Mouse (Mus musculus): ENCODE data around the gene Tmem63b. TPM values are rescaled to one million over a fixed set of nuclear protein-coding genes. Genes with fewer than 3 reads are reported as not detected.

The Tmem63b gene
- polyA plus RNA-seq, 1 experiment from 2014 or later = 9.7 TPM

DNA sequence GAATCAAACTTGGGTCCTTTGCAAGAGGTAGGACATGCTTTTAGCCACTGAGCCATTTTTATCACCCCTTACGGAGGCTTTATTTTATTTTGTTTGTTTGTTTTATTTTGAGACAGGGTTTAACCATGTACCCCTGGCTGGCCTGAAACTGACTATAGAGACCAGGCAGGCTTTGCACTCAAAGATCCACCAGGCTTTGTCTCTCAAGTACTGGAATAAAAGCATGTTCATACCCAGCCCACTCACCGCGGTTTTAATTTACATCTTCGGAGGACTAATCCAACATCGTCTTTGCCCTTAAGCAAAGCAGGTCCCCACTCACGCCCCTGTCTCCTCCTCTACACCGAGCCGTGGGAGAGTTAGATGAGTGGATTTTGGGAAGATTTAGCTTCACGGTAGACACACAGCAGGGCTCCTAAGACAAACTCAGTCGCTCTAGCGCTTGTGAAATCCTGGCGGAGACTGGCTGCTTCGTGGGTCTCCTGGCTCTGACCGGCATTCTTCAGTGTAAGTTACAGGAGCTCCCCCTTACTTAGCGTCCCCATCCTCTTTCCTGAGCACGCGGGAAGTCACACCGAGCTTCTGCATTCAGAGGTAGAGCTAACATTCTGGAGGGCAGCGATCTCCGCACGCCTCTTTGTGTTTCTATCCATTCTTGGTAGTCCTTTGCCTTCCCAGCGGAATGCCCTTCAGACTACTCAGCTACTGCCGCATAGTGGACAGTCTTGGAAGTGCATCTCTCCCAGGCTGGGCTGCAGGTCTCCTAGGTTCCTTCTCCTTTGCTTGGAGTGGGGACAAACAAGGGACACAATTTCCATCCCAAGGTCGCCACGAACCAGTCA lies 37.2 kb upstream of the Tmem63b start:
- H3K4me3 ChIP-seq (ENCODE audit: inconsistent target) = no peak overlapping the region; the same call in 1 of the 2 replicates

DNA sequence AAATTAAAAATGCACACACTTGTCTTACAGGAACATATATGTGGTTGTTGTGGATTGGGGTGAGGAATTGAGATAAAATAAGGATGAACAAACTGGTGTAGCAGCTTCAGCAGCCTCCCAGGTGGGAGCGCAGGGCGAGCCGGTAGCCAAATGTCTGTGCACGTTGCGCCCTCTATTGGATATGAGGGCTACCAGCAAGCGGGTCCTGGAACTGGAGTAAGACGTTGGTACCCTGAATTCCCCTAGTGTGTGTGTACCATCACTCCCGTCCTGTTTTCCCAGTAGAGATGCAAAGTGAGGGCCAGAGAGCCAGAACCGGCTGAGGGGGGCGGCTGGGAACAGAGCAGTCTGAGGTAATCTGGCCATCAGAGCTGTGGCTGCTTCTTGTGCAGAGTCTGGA lies 31.6 kb upstream of the Tmem63b start:
- WGBS (ENCODE audit: missing documents) = 3% methylated on average over 10 of the region's 10 CpGs
- Histone ChIP-seq H3K4me3 (ENCODE audit: inconsistent target) (no peak overlapping the region), H3K79me2 (ENCODE audit: inconsistent target) (no peaks in the 10 kb centered on the region), H3K27ac (no peak overlapping the region), H3K36me3 (ENCODE audit: inconsistent target) (no peaks in the 10 kb centered on the region)

More for the DNA sequence above, 37.2 kb upstream of the Tmem63b start:
- Histone ChIP-seq H3K79me2 (ENCODE audit: inconsistent target) (no peaks in the 10 kb centered on the region), H3K27ac (no peak overlapping the region), H3K36me3 (ENCODE audit: inconsistent target) (no peaks in the 10 kb centered on the region)
- WGBS (ENCODE audit: missing documents) = 9% methylated on average over 25 of the region's 25 CpGs

DNA sequence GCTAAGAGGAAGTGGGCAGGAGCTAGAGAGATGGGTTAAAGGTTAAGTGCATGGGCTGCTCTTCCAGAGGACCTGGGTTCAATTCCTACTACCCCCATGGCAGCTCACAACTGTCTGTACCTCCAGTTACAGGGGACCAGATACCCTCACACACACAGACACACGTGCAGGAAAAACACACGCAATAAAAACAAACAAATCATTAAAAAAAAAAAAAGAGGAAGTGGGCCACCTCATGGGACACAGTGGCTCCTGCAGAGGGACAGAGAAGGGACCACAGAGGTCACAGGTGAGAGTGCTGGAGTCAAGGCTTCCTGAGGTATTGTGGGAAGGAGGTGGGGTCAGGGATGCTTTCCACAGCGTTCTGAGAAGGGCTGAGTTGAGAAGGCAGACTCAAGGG lies 24.8 kb upstream of the Tmem63b start:
- Histone ChIP-seq H3K27ac (no peak overlapping the region), H3K4me3 (ENCODE audit: inconsistent target) (no peak overlapping the region), H3K79me2 (ENCODE audit: inconsistent target) (no peaks in the 10 kb centered on the region), H3K36me3 (ENCODE audit: inconsistent target) (no peaks in the 10 kb centered on the region)
- 26% methylated on average over 2 of the region's 3 CpGs for WGBS (ENCODE audit: missing documents)

DNA sequence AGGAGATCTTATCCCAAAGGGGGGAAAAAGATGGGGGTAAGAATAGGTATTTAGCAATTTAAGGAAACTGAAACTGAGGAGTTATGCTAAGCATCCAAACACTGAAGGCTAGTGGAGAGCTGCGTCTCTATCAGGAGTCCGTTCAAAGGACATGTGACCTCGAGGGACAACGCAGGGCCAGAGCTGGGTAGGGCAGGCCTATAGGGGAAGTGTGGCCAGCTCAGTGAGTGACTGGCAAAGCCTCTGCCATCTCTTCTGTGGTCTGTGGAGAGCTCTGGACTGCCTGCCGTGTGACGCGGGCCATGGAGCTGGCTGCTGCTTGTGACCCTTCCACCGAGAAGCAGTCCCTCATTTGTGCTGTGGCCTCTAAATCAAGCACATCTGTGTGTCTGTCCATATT lies 23.7 kb upstream of the Tmem63b start:
- Histone ChIP-seq H3K36me3 (ENCODE audit: inconsistent target) (no peaks in the 10 kb centered on the region), H3K79me2 (ENCODE audit: inconsistent target) (no peaks in the 10 kb centered on the region), H3K4me3 (ENCODE audit: inconsistent target) (no peak overlapping the region), H3K27ac (no peak overlapping the region)
- WGBS (ENCODE audit: missing documents) = 29% methylated on average over 8 of the region's 8 CpGs

DNA sequence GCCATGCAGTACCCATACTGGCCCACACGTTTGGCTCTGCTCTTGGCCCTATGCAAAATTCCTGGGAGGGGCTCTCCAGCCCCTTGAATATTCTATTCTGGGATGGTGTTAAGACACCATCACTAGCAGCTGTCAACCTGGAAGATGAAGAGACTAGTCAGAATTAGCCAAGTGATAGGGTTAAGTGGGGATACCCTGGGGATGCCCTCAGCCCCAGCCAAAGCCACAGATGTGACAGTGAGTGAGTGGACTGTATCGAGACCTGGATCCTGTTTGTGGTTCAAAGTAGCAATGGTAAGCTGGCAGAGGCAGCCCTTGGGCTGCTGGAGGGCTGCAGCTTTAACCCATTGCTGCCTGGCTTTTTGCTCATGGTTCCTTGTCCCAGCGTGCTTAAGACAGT lies 23.1 kb upstream of the Tmem63b start:
- H3K4me3 ChIP-seq (ENCODE audit: inconsistent target) = no peak overlapping the region
- no peak overlapping the region for H3K27ac ChIP-seq
- H3K79me2 ChIP-seq (ENCODE audit: inconsistent target) = no peaks in the 10 kb centered on the region
- H3K36me3 ChIP-seq (ENCODE audit: inconsistent target) = no peaks in the 10 kb centered on the region
- WGBS (ENCODE audit: missing documents) = 53% methylated on average over 3 of the region's 3 CpGs

DNA sequence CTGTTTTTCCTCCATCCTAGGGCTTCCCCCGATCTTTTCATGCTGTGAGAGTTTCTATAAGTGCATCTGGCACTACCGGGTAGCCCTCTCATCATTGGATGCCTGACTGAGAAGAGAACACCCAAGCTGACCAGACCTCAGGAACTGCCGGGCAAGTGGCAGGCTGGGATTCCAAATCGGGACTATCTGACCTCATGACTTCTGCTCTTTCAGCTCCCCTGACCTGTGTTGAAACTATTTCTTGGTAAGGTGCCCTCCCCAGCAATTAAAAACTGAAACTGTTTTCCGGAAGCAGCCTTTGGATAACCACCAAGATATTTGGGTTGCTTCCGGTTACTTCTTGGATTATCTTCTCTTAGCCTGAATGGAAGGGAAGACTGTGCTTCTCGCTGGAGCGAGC lies 21.5 kb upstream of the Tmem63b start:
- no peaks in the 10 kb centered on the region for H3K36me3 ChIP-seq (ENCODE audit: inconsistent target)
- no peak overlapping the region for H3K27ac ChIP-seq
- no peaks in the 10 kb centered on the region for H3K79me2 ChIP-seq (ENCODE audit: inconsistent target)
- 83% methylated on average over 8 of the region's 8 CpGs for WGBS (ENCODE audit: missing documents)
- no peak overlapping the region for H3K4me3 ChIP-seq (ENCODE audit: inconsistent target)

DNA sequence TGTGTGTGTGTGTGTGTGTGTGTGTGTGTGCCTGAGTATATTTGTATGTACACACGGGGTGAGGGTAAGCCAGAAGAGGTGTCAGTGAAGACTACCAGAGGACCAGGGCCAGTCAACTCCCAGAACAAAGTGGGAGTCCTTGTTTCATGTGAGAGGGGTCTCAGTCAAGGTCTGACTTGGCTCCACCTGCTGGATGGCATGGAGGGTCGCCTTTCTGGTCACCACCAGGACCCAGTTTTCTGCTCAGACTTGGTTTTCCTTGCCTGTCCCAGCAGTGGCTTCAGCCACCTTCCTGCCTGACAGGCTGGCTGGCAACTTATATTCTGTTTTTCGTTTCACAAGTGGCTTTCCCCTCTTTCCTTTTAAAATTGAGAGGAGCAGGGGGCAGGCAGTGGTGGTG lies 20.7 kb upstream of the Tmem63b start:
- Histone ChIP-seq H3K4me3 (ENCODE audit: inconsistent target) (no peak overlapping the region), H3K79me2 (ENCODE audit: inconsistent target) (no peaks in the 10 kb centered on the region), H3K36me3 (ENCODE audit: inconsistent target) (no peaks in the 10 kb centered on the region), H3K27ac (no peak overlapping the region)
- WGBS (ENCODE audit: missing documents) = 34% methylated on average over 3 of the region's 3 CpGs

DNA sequence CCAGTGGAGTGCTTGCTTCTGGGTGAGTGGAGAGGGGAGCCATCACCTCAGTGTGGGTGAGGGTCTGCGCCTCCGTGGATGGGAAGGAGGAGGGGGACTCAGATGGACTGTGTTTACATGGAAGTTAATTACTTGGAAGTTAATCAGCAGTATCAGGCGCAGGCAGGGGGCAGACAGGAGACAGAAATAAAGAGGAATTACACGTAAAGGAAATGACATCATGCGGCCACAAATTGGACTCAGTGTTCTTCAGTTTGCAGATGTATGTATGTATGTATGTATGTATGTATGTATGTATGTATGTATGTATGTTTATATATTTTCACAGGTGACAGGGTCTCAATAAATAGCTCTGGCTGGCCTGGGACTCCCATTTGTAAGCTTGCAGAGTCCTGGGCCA lies 20.1 kb upstream of the Tmem63b start:
- Histone ChIP-seq H3K27ac (no peak overlapping the region), H3K36me3 (ENCODE audit: inconsistent target) (no peaks in the 10 kb centered on the region), H3K79me2 (ENCODE audit: inconsistent target) (no peaks in the 10 kb centered on the region), H3K4me3 (ENCODE audit: inconsistent target) (no peak overlapping the region)
- WGBS (ENCODE audit: missing documents) = 17% methylated on average over 5 of the region's 5 CpGs

DNA sequence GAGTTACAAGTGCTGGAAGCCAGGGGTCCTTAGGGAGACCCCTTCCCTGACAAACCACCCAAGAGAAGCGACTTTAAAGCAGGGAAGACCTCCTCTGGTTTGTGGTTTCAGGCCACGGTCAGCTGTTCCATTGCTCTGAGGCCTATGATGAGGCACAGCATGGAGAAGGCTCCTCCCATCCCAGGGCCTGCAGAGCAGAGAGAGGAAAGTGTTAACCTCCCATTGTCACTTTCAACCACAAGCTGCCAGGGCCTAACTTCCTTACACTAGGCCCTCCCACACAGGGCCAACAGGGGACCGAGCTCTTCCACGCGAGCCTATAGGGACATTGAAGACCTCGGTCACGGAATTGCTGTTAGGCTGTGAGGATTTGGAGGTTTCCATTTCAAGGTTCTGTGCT lies 16.5 kb upstream of the Tmem63b start:
- Histone ChIP-seq H3K36me3 (ENCODE audit: inconsistent target) (0 out of 2 replicates have a peak, but pooled peaks cover 4% of the 10 kb centered on the region), H3K79me2 (ENCODE audit: inconsistent target) (no peaks in the 10 kb centered on the region), H3K27ac (peak overlapping the region; percentile 31), H3K4me3 (ENCODE audit: inconsistent target) (peak overlapping the region; percentile 20; the same call in 1 of the 2 replicates)
- WGBS (ENCODE audit: missing documents) = 9% methylated on average over 7 of the region's 7 CpGs

DNA sequence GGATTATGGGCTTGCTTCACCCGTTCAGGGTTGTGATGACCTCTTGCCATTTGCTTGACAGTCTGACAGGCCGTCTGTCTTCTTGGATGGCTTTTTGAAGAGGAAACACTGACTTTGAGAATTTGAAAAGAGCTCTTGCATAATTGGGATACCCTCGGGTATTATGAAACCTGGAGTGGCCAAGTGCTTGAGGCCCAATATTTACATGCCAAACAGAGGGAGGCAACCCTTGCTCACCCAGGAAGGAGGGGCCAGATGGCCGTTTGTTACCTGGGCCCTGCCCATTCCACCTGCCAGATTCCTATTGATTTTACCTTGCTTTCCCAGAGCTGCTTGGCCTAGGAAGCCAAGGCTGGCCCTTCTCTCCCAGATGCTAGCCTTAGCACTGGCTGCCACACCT lies 15.5 kb upstream of the Tmem63b start:
- no peak overlapping the region for H3K27ac ChIP-seq
- no peaks in the 10 kb centered on the region for H3K79me2 ChIP-seq (ENCODE audit: inconsistent target)
- 28% methylated on average over 4 of the region's 4 CpGs for whole genome bisulfite sequencing (ENCODE audit: missing documents)
- H3K4me3 ChIP-seq (ENCODE audit: inconsistent target) = no peak overlapping the region
- 0 out of 2 replicates have a peak, but pooled peaks cover 9% of the 10 kb centered on the region for H3K36me3 ChIP-seq (ENCODE audit: inconsistent target)

DNA sequence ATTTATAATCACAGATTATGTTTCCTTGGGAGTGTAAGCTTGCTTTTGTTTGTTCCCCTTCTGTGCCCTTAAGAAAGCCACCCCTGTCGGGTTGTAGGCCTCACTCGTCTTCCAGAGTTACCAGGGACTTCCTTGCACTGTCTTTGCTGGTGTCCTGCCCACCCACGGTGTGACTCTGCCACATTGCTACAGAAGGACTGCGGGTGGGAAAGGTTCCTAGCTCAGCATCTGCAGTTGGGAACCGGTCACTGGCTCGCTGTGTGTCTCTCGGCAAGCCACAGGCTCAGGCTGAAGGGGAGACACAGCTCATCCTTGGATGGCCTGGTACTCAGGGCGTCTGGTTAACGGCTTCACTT lies 14.5 kb upstream of the Tmem63b start:
- H3K27ac ChIP-seq = no peak overlapping the region
- WGBS (ENCODE audit: missing documents) = 83% methylated on average over 9 of the region's 9 CpGs
- H3K36me3 ChIP-seq (ENCODE audit: inconsistent target) = 0 out of 2 replicates have a peak, but pooled peaks cover 9% of the 10 kb centered on the region
- H3K79me2 ChIP-seq (ENCODE audit: inconsistent target) = no peaks in the 10 kb centered on the region
- H3K4me3 ChIP-seq (ENCODE audit: inconsistent target) = no peak overlapping the region

DNA sequence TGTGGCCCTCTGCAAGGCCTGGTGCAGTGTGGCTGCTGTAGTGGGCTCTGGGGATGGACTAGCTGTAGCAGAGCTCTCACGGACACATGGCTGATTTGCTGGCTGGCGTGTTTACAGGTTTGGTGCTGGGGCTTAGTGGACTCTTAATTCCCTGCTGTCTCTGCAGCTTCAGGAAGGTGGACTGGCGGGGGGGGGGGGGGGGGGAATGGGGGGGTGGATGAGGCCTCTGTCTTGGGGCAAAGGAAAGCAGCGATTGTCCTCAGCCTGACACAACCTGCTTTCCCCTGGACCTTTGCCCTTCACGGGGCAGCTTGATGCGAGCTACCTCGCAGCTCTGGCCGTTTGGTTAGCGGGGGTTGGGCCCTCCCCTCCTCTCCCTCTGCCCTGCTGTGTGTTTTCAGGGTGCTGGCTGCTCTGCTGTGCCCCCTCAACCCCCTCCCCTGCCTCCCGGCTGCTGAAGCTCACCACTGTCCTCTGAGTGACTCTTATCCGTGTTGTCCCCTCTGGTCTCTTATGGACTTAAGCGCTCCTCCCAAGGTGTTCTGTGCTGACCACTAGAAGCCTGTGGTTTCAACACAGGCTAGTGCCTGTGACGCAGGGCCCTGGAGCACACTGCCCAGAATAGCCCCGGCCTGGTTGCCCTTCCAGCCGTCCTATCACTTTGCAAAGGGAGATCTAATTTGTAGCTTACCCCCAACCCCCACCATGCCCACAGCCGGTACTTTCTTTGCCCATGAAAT lies 14.0 kb upstream of the Tmem63b start:
- H3K4me3 ChIP-seq (ENCODE audit: inconsistent target) = no peak overlapping the region
- H3K79me2 ChIP-seq (ENCODE audit: inconsistent target) = no peaks in the 10 kb centered on the region
- 0 out of 2 replicates have a peak, but pooled peaks cover 9% of the 10 kb centered on the region for H3K36me3 ChIP-seq (ENCODE audit: inconsistent target)
- H3K27ac ChIP-seq = no peak overlapping the region
- WGBS (ENCODE audit: missing documents) = 95% methylated on average over 8 of the region's 16 CpGs

DNA sequence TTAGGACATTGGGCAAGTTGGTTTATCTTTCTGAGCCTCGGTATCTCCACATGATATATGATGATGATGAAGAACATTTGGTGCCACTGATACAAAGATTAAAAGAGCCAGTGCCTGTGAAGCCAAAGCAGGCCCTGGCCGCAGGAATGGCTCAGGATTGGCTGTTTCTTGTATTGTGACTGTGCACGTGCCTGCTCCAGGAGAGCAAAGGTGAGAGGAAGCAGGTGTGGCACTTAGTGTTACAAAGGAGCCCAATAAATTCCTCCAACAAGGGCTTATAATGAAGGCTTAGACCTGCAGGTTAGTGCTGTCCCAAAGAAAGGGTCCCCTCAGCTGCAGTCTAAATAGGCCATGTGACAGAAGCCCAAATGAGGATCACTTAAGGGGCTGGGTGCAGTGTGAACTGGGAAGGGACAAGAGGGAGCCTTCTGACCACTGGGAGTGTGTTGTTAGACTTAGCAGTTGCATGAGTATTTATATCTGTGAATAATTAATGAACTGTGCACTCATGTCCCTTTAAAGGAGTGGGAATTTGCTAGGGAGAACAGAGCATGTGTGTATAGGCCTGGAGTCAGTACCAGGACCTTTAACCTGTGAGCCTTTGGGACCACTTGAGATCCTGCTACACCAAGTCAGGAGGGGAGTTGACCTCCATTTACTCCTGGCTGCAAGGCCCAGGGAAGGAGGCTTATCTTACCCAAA lies 12.5 kb upstream of the Tmem63b start:
- WGBS (ENCODE audit: missing documents) = 93% methylated on average over 3 of the region's 3 CpGs
- Histone ChIP-seq H3K27ac (no peak overlapping the region), H3K36me3 (ENCODE audit: inconsistent target) (0 out of 2 replicates have a peak, but pooled peaks cover 9% of the 10 kb centered on the region), H3K4me3 (ENCODE audit: inconsistent target) (no peak overlapping the region), H3K79me2 (ENCODE audit: inconsistent target) (peaks cover 4% of the 10 kb centered on the region; the same call in 1 of the 2 replicates)

DNA sequence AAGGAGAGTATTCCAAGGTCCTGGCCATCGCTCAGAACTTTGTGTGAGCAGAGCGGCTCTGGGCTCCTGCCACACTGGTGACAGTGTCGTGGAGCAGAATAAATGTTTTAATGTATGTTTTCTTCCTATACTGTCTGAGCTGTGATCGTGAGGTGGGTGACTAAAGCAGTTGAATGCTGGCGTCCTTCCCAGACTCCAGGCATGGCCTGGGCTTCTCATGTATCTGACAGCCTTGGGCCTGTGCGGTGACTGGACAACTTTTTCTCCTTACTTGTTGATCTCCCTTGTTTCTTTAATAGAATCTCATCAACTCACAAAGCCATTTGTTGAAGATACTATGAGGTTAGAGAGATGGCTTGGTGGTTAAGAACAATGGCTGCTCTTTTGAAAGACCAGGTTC lies 11.7 kb upstream of the Tmem63b start:
- H3K4me3 ChIP-seq (ENCODE audit: inconsistent target) = no peak overlapping the region
- H3K27ac ChIP-seq = no peak overlapping the region
- H3K79me2 ChIP-seq (ENCODE audit: inconsistent target) = peaks cover 13% of the 10 kb centered on the region; the same call in 1 of the 2 replicates
- 0 out of 2 replicates have a peak, but pooled peaks cover 9% of the 10 kb centered on the region for H3K36me3 ChIP-seq (ENCODE audit: inconsistent target)
- 96% methylated on average over 6 of the region's 6 CpGs for WGBS (ENCODE audit: missing documents)
